Mouse (Mus musculus): Measurements from ENCODE around the gene Hsph1.

Hsph1 gene

DNA sequence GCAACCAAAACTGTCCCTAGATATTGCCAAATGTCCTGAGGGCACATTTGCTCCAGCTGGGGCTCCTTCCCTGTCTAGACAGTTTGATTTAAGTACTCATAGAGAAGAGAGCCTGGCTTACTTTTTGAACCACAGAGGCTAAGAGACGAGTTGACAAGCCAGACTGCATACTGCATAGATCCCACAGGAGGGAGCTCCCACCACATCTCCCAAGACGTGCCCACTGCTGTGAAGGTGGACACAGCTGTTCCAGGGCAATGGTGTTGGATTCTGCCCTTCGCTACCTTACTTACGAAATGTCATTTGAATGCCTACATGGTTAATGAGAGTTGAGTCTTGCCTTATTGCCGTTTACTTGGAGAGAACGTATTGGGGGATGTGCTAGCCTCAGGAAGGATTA is 6.2 kb upstream of the Hsph1 start:
- in situ Hi-C loops (cut with MseI, MboI): no loop called here

DNA sequence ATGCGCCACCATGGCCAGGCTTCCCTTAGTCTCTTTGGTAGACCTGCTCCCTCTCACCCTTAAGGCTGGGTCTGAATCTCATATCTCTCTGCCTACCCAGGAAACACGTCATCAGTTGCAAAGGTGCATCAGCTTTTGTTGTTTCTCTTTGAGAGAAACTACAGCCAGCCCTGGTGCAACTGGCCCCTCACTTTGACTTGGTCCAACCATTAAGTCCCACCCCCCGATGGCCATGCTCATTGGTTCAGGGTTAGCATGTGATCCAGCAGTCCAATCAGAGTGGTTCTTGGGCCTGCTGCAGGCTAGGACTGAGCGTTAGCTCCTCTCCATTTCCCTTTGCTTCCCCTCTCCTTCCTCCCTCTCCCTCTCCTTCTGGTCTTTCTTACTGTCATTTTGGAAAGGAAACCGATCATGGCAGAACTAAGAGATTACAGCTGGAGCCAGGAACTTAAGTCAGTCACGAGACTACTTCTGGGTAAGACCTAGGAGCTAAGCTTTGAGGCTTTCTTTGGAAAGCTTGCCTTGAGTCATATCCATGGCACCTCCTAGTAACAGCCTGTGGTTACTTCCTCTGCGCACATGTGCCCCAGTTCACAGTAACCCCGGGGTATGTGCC is 5.2 kb upstream of the Hsph1 start:
- in situ Hi-C loops (cut with MseI, MboI): no loop called here

DNA sequence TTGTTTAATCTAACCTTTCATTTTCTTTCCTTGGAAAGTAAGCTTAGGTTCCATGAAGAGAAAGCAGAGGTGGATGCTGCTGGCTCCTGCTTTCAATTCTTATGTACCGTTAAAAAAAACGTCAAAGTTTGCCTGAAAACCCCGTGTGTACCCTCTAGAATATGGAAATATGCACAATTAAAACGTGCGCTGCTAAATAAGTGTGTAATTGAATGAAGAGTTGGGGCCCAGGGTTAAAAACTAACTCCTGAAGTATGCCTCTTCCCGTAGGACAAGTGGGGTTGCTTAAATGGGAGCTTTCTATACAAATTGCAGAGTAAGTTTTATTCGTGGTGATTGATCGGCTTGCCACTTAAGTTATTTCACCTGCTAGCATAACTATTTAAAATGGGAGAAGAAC is 1.1 kb upstream of the Hsph1 start:
- in situ Hi-C loops (cut with MseI, MboI): no loop called here

DNA sequence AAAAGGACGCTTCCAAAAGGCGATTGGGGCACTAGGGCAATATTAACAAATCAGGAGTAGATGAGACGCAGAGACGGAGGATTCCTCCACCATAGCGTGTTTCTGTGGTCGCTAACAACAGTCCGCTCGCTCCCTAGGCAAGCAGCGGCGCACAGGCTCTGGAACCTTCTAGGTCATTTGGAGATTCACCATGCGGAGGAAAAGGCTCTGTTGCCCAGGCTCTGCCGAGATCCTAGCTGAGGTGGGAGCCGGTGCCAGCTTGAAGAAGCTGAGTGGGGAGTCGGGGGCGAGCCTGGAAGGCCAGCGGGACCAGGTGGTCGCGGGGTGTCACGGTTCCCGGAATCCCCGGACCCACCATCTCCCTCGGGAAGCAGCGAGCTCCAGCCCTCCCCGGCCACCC is 620 bp downstream of the Hsph1 start:
- in situ Hi-C loops (cut with MseI, MboI): no loop called here

DNA sequence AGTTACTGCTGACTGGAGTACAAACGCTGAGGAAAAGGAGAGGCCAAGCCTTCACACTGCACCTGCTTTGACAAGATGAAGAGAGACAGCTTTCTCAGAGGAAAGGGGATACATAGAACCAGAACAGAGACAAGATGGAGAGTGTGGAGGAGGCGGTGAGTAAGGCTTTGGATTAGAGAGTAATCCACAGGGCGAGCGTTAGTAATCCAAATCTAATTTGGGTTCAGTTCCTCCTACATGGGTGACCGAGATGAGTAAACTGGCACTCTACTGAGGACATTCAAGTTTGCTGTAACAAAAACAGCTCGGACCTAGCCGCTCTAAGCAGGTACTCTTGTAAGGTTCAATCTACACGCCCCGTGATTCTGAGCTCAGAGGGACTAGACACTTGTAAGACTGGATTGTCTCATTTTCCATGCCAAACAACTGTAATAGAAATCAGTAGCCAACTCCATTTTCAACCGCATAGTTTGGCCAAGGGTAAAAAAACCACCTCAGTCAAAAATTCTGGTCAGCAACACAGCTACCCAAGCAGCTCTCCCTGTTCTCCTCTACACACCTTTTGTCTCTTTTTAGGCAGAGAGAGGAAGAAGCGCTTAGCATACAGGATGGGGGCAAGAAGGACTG is 1.7 kb downstream of the Hsph1 start:
- in situ Hi-C loops (cut with MseI, MboI): no loop called here

DNA sequence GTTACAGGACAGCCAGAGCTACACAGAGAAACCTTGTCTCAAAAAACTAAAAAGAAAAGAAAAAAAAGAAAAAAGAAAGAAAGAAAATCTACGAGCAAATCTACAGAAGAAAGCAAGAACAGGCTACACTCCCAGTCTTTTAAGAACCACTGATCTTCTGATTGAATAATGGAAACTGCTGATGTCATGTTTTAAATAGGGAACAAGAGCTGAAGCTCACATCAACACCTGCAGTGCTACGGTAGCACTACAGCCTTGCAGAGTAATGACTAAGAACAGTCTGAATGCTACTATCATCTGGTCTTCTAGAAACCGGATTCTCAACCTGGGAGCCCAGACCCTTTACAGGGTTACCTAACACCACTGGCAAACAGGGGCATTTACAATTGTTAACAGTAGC is 10.6 kb downstream of the Hsph1 start:
- in situ Hi-C loops (cut with MseI, MboI): no loop called here

DNA sequence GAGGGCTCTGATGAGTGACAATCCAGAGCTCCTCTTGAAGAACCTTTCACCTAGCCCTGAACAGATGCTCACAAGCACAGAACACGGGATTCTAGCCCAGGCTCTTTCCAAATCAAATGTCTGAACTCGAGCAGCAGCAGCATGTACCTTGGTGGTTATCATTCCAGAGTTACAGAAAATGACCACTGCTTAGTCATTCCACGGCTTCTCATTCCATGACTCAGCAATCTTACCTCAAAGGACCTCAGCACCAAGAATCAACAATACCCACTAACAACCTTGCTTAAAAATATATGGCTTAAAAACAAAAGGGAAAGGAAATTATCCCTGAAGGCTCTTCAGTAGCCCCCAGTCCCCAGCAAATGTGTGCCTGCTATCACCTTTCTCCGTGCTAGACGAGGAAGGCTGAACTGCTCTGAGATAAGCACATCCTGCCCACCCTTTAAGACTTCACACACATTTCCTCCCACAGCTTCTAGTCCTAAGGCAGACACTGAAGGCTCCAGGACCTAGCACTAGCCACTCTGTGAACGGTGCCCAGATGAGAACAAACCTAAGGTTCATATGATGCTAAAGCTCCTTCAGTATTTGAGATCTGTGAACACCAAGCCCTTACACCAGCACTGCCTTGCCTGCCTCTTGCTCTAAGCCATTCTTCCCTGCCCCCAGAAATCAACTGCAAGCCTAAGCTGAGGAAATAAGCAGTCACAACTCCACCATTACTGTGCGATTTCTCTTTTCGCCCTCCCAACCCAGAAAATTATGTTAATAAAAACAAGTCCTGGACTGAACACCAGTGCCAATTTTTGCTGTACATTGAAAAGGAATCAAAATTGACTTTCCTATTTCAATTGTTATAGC is 12.1 kb downstream of the Hsph1 start:
- in situ Hi-C loops (cut with MseI, MboI): no loop called here

DNA sequence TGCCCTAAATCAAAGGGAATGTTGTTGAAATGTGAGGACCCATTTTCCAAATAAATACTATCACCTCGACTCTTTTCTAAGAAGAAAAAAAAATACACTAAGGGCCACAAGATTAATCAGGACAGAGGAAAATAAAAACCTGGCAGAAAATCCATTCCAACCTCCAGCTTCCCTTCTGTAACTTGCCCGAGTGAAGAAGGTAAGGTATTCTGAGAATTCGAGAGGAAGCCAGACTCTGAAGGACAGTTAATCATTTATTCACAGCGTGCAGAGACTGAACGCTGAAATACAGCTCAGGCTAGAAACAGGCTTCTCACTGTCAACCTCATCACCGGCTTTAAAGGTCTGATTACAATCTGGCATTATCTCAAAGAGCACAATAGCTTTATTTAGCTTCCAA is 13.5 kb downstream of the Hsph1 start:
- in situ Hi-C loops (cut with MseI, MboI): no loop called here

DNA sequence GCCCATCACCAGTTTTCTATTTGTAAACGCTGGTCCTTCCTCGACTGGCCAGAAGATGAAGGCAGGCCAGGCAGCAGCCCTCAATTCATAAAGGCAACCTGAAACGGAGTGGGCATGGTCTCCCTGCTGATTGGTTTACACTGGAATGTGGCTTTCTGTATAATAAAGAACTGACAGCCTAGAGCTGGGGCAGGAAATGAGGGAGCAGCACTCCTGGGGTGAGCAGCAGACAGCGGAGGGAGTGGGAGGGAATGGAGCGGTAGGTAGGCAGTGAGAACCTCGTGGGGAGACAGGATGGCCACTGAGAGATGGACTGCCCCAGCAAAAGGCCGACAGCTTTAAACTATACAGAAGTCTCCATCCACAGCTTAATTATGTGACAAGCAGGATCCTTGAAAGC is 14.0 kb downstream of the Hsph1 start:
- in situ Hi-C loops (cut with MseI, MboI): no loop called here

DNA sequence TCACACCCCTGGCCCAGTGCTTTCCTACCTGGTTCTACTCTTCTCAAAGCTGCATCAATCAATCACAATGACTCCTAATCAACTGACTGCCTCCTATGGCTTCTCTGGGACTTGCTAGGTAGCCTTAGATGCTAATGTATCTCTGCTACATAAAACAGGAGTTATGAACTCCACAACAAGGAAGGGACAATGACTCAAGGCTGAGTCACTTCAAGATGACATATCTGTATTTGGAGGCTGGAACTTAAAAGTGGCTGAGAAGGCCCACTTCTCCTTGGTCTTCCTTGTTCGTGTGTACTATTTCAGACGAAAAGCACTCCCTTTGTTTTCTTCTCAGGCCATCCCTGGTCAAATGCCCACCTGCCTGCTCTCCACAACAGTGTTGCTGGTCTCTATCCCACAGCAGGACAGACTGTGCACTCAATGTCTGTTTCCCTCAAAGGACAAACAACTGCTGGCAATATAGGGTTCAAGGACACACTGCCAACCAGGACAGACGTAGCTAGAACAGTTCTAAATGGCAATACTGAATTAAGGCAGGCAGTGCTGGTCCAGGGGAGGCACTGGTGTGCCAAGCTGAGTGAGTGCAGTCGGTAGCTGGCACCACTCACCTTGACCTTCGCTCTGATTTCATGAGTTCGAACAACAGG is 18.3 kb downstream of the Hsph1 start:
- in situ Hi-C loops (cut with MseI, MboI): no loop called here

DNA sequence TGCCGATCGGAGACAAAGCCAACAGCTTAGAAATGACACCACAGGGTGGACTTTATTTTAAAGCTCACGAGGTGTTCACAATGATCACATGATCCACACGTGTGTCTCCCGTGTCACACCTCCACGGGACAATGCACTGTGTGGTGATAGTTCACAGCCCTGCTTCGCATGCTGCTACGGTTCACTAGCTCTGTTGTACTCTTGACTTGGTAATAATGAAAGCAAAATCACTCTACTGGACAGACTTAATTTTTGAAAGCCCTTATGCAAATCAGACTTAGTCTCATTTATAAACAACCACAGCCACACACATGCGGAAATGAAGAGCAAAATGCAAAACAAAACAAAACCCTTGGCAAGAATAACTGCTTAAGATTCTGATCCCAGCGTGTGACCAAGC is 19.4 kb downstream of the Hsph1 start:
- in situ Hi-C loops (cut with MseI, MboI): no loop called here

DNA sequence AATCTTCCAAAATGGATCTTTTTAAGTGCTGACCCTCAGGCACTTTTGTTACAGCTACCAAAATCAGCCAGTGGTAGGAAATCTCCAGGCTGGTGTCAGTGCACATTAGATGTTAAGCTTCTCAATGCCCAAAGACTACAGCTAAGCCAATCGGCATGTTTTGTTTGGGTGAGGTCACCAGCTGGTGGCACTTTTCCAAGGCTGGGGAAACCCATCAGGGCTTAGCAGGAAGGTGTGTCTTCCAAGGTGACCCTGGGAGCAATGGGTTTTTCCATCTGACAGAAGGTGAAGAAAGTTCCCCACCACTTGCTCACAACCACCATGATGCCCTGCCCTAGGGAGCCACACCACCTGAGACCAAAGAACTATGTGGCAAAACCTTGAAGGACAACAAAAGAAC is 20.0 kb downstream of the Hsph1 start:
- in situ Hi-C loops (cut with MseI, MboI): no loop called here

DNA sequence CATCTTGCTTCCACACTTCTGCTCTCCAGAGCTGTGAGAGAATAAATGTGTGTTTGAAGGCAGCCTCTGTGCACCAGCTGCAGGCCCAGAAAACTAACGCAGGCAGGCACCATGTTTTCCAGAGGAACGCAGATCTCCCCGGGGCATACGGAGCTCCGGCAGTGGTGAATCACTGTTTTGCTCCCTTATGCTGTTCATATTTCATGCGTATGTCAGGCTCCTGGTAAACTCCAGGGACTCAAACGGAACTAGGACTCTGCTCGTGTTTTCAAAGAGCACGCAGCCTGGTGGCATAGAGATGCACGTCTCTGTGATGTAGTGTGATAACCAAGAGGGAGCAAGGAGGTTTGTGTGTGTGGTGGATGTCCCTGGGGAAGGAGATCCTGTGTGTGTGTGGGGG is 23.4 kb downstream of the Hsph1 start:
- in situ Hi-C loops (cut with MseI, MboI): no loop called here

DNA sequence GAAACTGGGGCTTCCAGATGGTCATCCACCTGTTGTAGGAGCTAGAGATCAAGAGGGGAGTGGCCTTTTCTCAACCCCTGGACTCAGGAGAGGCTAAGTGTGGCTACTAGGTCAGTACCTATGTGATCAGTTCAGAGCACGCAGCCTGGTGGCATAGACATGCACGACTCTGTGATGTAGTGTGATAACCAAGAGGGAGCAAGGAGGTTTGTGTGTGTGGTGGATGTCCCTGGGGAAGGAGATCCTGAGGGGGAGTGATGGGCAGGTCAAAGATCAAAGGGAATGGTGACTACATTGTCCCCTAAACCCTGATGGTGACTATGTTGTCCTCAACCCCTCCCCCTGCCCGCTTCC is 24.0 kb downstream of the Hsph1 start:
- in situ Hi-C loops (cut with MseI, MboI): no loop called here

DNA sequence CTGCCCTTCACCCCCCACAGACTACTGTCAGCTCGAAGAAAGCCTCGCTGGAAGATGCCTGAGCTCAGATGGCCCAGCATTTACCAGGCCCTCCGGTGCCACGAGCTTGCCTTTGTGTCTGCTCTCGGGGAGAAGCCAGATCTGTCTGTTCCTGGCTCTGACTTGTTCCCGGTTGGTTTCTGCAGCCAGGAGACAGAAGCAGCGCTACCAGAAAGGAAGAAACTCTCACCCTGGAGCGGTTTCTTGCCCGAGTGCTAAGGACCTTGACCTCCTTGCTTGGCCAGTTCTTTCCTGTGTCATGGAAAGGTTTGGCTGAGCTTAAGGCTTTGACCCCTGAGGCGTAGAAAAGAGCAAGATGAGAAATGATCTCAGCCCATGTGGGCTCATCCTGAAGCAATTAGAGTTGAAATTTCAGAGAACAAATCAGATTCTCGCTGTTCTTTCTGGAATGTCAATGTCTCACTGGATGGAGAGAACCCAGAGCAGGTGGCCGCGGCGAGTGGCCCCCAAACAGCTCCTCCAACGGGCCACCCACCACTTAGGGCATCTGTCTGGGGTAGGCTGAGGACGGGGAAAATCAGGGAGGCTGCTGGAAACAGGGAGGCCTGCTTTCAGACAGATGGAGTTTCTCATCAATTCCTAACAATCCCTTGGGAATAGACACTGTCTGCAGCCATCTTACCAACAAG is 24.6 kb downstream of the Hsph1 start:
- in situ Hi-C loops (cut with MseI, MboI): no loop called here

DNA sequence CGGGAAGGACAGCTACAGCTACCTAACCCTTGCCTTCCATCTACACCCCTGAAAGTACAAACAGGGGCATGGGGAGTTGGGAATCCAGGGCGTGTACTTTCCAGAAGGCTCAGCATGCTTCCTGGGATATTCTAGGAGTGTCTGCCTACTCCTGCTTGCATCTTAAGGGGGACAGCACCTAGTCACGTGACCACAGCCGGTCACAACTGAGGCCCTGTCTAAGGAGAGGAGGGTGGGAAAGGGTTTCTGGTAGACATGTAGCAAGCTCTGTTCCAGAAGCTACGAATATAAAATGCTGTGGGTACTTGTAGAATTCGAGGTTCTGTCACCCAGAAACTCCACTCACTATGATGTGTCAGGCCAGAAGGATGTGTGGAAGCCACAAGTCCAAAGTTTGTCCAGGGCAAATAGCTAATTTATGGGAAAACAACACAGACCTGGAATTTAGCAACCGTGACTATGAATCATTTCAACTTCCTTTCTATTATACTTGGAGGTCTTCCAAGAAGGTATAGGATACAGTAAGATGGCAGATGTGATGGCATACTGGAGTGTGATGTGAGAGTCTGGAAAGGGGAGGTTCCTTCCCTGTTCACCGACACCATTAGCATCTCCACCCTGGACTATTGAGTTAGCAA is 29.0 kb downstream of the Hsph1 start:
- in situ Hi-C loops (cut with MseI, MboI): no loop called here

DNA sequence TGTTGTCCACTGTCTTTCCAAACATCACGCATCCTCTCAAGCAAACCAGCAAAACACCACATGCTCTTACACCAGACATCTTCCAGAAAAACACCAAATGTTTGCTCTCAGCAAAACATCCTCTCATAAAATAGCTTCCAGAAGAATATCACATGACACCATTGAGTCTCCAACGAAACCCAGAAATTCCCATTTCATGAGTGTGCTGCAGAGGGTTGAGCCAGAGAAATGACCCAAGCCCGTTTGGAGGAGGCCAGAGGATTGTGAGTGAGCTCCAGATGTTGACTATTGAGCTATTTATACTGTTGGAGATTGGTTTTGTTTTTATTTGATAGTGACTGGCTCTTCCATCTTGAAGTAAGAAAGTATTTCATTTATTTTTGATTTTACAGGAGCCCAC is 32.9 kb downstream of the Hsph1 start:
- in situ Hi-C loops (cut with MseI, MboI): no loop called here

DNA sequence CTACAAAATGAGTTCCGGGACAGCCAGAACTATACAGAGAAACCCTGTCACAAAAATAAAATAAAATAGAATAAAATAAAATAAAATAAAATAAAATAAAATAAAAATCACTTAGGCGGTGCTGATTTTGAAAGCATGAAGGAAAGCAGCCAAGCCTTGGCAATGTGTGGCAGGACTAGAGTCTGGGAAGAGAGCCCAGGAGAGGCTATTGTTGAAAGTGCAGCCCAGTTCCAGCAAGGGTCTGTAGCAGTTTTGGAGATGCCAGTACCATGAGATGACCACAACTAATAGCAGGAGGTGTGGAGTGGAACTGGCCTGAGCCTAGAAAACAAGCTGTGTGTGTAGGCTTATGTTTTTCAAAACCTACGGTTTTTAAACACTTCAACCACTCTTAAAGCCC is 34.2 kb downstream of the Hsph1 start:
- in situ Hi-C loops (cut with MseI, MboI): no loop called here

DNA sequence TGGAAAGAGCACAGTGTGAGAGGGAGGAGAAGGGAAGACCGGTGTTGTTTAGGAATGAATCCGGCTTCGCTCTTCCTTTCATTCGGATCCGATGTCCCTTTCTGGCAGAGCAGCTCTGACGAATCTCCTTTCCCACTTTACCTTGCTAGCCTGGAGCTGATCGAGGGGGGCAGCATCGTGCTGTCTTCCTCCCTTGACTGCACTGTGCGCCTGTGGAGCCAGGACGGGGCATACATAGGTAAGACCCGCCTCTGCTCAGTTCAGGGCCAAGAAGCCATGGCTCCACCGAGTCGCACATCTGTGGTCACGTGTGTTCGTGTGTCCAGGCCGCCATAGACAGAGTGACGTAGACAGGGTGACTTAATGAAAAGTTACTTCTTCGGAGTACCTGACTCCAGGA is 38.8 kb downstream of the Hsph1 start:
- in situ Hi-C loops (cut with MseI, MboI): no loop called here

DNA sequence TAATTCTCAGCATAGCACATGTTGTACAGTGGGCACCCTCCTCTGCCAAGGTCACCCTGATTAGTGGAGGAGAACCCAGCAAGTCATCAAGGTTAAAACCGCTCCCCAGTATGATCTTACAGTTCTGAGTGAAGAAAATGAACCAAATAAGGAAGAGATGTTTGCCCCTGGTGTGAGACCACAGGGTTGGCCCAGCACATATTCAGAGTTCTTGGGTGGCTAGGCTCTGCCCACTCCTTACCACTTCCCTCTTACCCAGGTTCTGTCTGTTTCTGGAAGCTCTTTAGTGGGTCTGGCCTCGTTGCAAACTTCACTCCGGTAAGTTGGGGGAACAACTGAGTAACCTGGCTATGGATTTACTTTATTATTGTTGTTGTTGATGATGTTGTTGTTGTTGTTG is 42.0 kb downstream of the Hsph1 start:
- in situ Hi-C loops (cut with MseI, MboI): no loop called here

DNA sequence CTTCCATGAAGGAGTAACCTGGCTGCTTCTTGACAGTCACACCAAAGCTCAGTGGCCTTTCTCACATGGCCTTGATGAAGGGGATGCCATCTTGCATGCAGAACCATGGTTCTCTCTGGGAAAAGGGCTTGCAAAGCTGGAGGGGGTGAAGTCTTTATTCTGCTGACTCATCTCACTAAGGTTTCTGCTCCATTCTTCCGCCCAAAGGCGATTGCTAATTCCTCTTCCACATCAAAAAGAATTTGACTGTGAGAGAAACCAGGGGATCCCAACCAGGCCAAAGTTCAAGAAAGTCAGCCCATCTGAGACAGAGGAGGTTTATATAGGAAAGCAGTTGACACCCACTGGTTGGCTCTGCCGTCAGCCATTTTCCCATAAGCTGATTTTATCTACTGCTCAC is 46.2 kb downstream of the Hsph1 start:
- in situ Hi-C loops (cut with MseI, MboI): no loop called here

Measured in mouse trophoblast stem cell (cell line).